Mouse (Mus musculus): ENCODE measurements at regions not wholly inside any gene's neighbourhood (a gene's known extent, or its start where the extent isn't known, plus 50 kb on each side); places are given as distances from the start of the nearest gene placed in this dataset.

GRCm38 (mm10) chr13:57186168-57186567 lies 290.4 kb upstream of the Trpc7 start:
- DNase-seq (ENCODE audit: extremely low read depth, low read depth, low spot score) = no peak
- H3K79me2 ChIP-seq (ENCODE audit: control insufficient read depth, insufficient read depth, low read length) = no peaks in the 10 kb centered on the region
- H3K4me1 ChIP-seq (ENCODE audit: control insufficient read depth, insufficient read depth, low read length) = no peaks in the 10 kb centered on the region
- no peak overlapping the region for H3K27ac ChIP-seq (replicated peaks; ENCODE audit: insufficient read depth, low read depth, low read length)
- H3K9ac ChIP-seq (ENCODE audit: low read depth, low read length) = no peak overlapping the region
- WGBS = 80% methylated on average over 2 of the region's 2 CpGs
- H3K4me3 ChIP-seq (ENCODE audit: insufficient read depth, low read depth, low read length) = no peak overlapping the region
- H3K27me3 ChIP-seq (ENCODE audit: control insufficient read depth, insufficient read depth, low read length) = no peaks in the 10 kb centered on the region
- TF ChIP-seq CTCF (IDR thresholded peaks at IDR 0.05; ENCODE audit: low read depth, low read length) (no peak), POLR2A (IDR thresholded peaks at IDR 0.05; ENCODE audit: extremely low read depth, insufficient read depth, low read length) (no peak)
- H3K36me3 ChIP-seq (ENCODE audit: control insufficient read depth, insufficient read depth, low read length) = no peaks in the 10 kb centered on the region

DNA sequence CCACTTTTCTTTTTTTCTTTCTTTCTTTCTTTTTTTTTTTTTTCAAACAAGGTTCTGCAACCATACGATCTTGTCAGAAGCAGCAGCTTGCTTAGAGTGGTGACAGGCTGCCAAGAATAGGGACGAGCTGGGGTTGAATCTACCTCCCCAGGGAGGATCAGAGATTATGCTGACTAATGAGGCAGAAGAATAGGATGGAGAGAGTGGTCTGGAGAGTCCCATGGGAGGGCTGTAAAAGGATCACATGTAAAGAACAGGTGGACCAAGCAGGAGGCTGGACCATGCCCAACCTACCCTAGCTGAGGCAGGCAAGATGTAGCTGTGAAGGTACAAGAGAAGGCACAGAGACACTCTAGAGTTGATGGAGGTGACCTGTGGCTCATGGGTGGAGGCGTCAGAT lies 274.4 kb upstream of the Trpc7 start:
- 74% methylated on average over 3 of the region's 3 CpGs for WGBS
- Histone ChIP-seq H3K27ac (replicated peaks; ENCODE audit: insufficient read depth, low read depth, low read length) (no peak overlapping the region), H3K36me3 (ENCODE audit: control insufficient read depth, insufficient read depth, low read length) (no peaks in the 10 kb centered on the region), H3K79me2 (ENCODE audit: control insufficient read depth, insufficient read depth, low read length) (no peaks in the 10 kb centered on the region), H3K4me3 (ENCODE audit: insufficient read depth, low read depth, low read length) (no peak overlapping the region), H3K27me3 (ENCODE audit: control insufficient read depth, insufficient read depth, low read length) (no peaks in the 10 kb centered on the region), H3K9ac (ENCODE audit: low read depth, low read length) (no peak overlapping the region), H3K4me1 (ENCODE audit: control insufficient read depth, insufficient read depth, low read length) (no peaks in the 10 kb centered on the region)
- DNase-seq (ENCODE audit: extremely low read depth, low read depth, low spot score) = no peak
- TF ChIP-seq POLR2A (IDR thresholded peaks at IDR 0.05; ENCODE audit: extremely low read depth, insufficient read depth, low read length) = no peak
- TF ChIP-seq CTCF (IDR thresholded peaks at IDR 0.05; ENCODE audit: low read depth, low read length) = no peak

DNA sequence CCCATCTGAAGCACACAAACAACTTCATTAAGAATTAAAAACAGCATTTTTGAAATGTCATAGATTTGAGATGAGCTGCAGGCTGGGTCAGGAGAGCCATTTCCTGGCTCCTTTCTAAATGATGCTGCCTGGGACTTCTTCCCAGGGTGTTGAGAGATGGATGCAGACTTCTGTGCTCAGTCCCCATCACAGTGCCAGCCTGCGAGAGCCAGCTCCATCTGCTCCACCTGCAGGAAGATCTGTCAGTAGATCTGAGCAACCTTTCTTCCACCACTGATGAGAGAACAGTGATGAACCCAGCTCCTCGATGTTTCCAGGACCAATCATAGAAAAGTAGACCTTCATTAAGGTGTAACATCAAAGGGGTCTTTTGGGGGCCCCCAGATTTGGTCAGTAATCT lies 273.8 kb upstream of the Trpc7 start:
- TF ChIP-seq POLR2A (IDR thresholded peaks at IDR 0.05; ENCODE audit: extremely low read depth, insufficient read depth, low read length) (no peak), CTCF (IDR thresholded peaks at IDR 0.05; ENCODE audit: low read depth, low read length) (no peak)
- WGBS = 78% methylated on average over 2 of the region's 2 CpGs
- no peaks in the 10 kb centered on the region for H3K27me3 ChIP-seq (ENCODE audit: control insufficient read depth, insufficient read depth, low read length)
- DNase-seq (ENCODE audit: extremely low read depth, low read depth, low spot score) = no peak
- H3K4me1 ChIP-seq (ENCODE audit: control insufficient read depth, insufficient read depth, low read length) = no peaks in the 10 kb centered on the region
- no peak overlapping the region for H3K9ac ChIP-seq (ENCODE audit: low read depth, low read length)
- H3K36me3 ChIP-seq (ENCODE audit: control insufficient read depth, insufficient read depth, low read length) = no peaks in the 10 kb centered on the region
- H3K4me3 ChIP-seq (ENCODE audit: insufficient read depth, low read depth, low read length) = no peak overlapping the region
- no peak overlapping the region for H3K27ac ChIP-seq (replicated peaks; ENCODE audit: insufficient read depth, low read depth, low read length)
- no peaks in the 10 kb centered on the region for H3K79me2 ChIP-seq (ENCODE audit: control insufficient read depth, insufficient read depth, low read length)

DNA sequence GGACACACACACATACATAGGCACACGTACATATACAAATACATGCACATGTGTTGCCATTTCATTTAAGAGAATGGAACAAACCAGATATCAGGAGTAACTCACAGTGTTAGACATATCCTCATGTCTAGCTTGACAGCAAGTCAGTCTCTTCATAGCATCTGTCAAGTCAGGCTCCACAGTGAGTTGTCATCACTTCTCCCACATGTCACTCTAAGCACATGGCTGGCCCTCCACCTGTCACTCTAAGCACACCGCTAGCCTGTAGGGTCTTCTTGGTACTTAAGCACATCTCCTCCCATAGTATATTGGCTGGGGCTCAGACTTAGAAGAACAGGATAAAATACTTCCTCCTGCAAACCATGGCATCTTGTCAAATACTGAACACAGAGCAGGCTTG lies 269.6 kb upstream of the Trpc7 start:
- no peak overlapping the region for H3K9ac ChIP-seq (ENCODE audit: low read depth, low read length)
- no peaks in the 10 kb centered on the region for H3K4me1 ChIP-seq (ENCODE audit: control insufficient read depth, insufficient read depth, low read length)
- TF ChIP-seq POLR2A (IDR thresholded peaks at IDR 0.05; ENCODE audit: extremely low read depth, insufficient read depth, low read length) (no peak), CTCF (IDR thresholded peaks at IDR 0.05; ENCODE audit: low read depth, low read length) (no peak)
- no peaks in the 10 kb centered on the region for H3K36me3 ChIP-seq (ENCODE audit: control insufficient read depth, insufficient read depth, low read length)
- H3K27me3 ChIP-seq (ENCODE audit: control insufficient read depth, insufficient read depth, low read length) = no peaks in the 10 kb centered on the region
- 85% methylated on average over 2 of the region's 2 CpGs for WGBS
- no peaks in the 10 kb centered on the region for H3K79me2 ChIP-seq (ENCODE audit: control insufficient read depth, insufficient read depth, low read length)
- DNase-seq (ENCODE audit: extremely low read depth, low read depth, low spot score) = no peak
- H3K4me3 ChIP-seq (ENCODE audit: insufficient read depth, low read depth, low read length) = no peak overlapping the region
- H3K27ac ChIP-seq (replicated peaks; ENCODE audit: insufficient read depth, low read depth, low read length) = no peak overlapping the region

DNA sequence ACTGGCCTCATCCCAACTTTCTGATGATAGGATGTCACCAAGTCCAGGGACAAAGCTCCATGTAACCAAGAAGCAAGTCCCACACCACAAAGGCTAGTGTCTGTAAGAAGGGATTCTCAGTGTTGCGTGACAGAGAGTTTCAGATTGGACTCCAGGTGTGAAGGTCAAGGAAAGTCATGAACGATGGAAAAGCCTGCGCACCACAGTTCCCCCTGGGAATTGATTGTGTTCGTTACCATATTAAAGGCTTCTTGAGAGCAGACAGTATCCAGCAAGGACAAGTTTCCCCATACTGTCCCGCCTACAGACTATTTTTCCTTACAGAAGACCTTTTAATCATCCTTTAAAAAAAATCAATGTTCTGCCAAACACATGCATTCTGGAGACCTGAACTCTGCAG lies 257.0 kb upstream of the Trpc7 start:
- no peaks in the 10 kb centered on the region for H3K27me3 ChIP-seq (ENCODE audit: control insufficient read depth, insufficient read depth, low read length)
- no peak overlapping the region for H3K4me3 ChIP-seq (ENCODE audit: insufficient read depth, low read depth, low read length)
- no peaks in the 10 kb centered on the region for H3K79me2 ChIP-seq (ENCODE audit: control insufficient read depth, insufficient read depth, low read length)
- H3K9ac ChIP-seq (ENCODE audit: low read depth, low read length) = no peak overlapping the region
- 79% methylated on average over 5 of the region's 5 CpGs for WGBS
- TF ChIP-seq POLR2A (IDR thresholded peaks at IDR 0.05; ENCODE audit: extremely low read depth, insufficient read depth, low read length) (no peak), CTCF (IDR thresholded peaks at IDR 0.05; ENCODE audit: low read depth, low read length) (no peak)
- DNase-seq (ENCODE audit: extremely low read depth, low read depth, low spot score) = no peak
- H3K4me1 ChIP-seq (ENCODE audit: control insufficient read depth, insufficient read depth, low read length) = no peaks in the 10 kb centered on the region
- no peak overlapping the region for H3K27ac ChIP-seq (replicated peaks; ENCODE audit: insufficient read depth, low read depth, low read length)
- H3K36me3 ChIP-seq (ENCODE audit: control insufficient read depth, insufficient read depth, low read length) = no peaks in the 10 kb centered on the region

DNA sequence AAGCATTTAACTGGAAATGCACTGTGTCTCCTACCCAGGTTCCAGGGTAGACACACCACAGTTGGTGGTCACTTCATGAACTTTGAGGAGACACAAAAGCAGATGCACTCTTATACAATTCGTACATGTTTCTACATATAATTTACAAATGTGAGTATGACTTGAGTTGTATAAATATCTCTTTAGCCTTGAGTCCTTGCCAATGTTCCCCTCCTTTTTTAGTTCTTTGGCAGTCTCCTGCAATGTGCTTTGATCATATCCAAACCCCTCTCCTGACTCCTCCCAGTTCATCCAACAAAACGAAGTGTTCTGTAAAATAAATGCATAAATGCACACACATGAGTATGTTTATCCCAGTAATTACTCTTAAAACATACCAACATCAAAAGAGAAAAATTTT lies 251.8 kb upstream of the Trpc7 start:
- Histone ChIP-seq H3K36me3 (ENCODE audit: control insufficient read depth, insufficient read depth, low read length) (no peaks in the 10 kb centered on the region), H3K4me1 (ENCODE audit: control insufficient read depth, insufficient read depth, low read length) (no peaks in the 10 kb centered on the region), H3K27me3 (ENCODE audit: control insufficient read depth, insufficient read depth, low read length) (no peaks in the 10 kb centered on the region), H3K4me3 (ENCODE audit: insufficient read depth, low read depth, low read length) (no peak overlapping the region), H3K79me2 (ENCODE audit: control insufficient read depth, insufficient read depth, low read length) (no peaks in the 10 kb centered on the region), H3K27ac (replicated peaks; ENCODE audit: insufficient read depth, low read depth, low read length) (no peak overlapping the region), H3K9ac (ENCODE audit: low read depth, low read length) (no peak overlapping the region)
- no peak for DNase-seq (ENCODE audit: extremely low read depth, low read depth, low spot score)
- 70% methylated on average over 2 of the region's 2 CpGs for WGBS
- TF ChIP-seq POLR2A (IDR thresholded peaks at IDR 0.05; ENCODE audit: extremely low read depth, insufficient read depth, low read length) (no peak), CTCF (IDR thresholded peaks at IDR 0.05; ENCODE audit: low read depth, low read length) (no peak)

Measured in liver, adult 2 months (tissue).